Mouse (Mus musculus) testis, postnatal 14 days (tissue): ENCODE data around the gene Padi1.

Experiments
- DNase-seq: peaks from one replicate; pipeline ENCODE4 v3.0.0; 2021; ENCODE audit warnings: low spot score

The Padi1 gene

DNA sequence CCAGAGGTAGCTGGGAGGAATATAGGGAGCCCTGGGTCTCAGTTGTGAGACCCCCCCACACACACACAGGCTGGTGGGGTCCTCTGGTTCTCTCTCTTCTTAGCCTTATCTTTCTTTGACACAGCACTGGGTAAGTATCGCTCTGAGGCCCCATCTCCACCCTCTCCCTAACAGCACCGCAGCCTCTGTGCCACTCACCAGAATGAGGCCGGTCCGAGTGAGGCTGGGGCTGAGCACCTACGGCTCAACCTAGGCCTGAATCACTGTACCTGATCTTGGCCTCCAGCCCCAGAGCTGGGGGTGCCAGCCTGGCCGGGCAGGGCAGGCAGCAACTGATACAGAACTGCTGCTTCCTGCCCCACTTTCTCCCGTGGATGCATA is 15.2 kb upstream of the Padi1 start:
- DNase-seq = no peak

DNA sequence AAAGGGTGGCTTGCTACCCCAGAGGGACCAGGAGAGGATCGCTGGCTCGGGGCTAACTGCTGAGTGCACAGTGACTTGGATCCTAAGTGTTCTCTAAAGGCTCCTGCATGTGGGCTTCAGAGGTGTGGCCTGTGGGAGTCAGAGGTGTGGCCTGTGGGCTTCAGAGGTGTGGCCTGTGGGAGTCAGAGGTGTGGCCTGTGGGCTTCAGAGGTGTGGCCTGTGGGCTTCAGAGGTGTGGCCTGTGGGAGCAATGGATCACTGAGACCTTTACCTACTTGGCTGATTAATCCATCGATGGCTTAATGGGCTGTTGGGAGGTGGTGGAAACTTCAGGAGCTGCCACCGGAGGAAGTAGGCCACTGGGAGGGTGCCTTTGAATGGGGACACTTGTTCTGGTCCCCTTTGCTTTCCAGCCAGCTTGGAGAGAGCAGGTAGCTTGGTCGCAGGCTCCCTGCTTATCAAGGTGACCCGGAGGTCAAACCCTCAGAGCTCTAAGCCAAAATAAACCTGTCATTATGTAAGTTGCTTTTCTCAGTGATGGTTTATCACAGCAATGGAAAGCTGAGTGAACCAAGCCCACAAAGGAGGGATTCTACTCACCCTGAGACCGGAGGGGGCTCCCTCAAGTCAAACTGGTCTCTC is 14.7 kb upstream of the Padi1 start:
- no peak for DNase-seq

DNA sequence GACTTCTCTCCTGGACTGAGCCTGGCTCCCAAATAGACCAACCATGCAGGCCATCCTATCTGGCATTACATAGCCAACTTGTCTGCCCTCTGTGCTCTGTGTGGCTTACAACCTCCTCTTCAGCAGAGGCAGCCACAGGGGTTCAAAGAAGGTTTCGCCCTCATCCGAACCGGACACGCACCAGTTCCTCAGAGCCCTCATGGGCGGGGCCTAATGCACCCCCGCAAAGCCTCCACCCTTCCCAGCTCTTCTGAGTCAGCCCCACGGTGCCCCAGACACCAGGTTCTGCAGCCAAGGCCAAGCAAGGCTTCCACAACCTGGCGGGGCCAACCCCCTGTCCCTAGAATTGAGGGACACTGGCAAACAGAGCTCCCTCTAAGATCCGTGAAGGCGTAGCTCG is 13.7 kb upstream of the Padi1 start:
- no peak for DNase-seq

DNA sequence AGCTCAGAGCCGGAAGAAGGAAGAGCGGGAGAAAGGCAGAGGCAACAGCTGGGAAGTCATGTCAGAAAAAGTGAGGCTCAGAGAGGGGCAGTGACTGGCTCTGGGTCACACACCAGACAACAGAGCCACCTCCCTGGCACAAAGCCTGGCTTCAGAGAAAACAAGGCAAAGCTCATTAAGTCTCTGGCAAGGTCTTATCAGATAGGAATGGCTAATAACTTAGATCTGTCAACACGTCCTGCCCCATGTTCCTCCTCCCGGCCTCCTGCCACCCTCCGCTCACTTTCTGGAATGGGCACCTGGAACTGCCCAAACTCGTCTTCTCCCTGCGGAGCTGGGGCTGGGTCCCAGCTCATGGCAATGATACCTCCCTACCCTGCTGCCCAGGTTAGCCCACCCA is 12.2 kb upstream of the Padi1 start:
- DNase-seq = no peak

DNA sequence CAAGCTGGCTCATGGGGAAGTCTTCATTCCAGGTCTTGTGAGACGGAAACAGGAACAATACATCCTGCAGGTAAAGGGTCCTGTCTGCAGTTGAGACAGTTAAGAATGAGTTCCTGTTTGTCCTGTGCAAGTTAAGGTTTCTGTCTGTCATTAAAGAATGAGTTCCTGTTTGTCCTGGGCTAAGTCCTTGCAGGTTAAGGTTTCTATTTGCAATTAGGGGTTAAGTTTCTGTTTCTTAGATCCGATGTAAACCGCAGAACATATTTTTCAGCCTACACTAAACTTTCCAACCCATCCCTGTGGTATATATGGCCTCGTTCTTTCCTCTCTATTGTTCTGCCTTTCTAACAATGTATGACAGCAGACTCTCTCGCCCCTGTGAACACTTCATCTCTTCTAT is 11.5 kb upstream of the Padi1 start:
- DNase-seq = no peak

DNA sequence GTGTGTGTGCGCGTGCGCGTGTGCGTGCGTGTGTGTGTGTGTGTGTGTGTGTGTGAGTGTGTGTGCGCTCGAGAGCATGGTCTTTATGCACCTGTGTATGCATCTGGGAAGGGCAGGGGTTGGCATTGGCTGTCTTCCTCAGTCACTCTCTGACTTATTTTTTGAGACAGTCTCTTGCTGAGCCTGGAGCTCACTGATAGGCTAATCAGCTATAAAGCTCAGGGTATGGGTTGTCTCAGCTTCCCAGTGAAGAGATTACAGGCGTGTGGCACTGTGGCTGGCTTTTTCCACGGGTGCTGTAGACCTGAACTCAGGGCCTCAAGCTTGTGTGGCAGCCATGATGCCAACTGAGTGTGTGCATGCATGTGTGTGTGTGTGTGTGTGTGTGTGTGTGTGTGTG is 9.6 kb upstream of the Padi1 start:
- no peak for DNase-seq

DNA sequence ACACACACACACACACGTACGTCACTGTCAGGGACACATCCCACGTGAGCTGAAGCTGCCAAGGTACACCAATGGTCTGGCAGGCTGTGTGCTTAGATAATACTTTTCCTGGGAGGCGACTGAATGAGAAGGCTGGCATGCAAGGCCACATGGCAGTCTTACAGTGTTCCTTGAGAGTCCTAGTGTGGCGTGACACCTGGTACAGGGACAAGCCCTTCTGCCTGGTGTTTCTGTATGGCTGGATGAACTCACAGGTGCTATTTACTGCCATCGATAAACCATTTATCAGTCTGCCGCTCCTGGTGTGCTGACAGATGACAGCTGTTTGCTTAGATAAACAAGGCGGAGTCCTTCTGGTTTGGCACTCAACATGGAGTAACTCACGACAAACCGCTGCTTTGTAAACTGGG is 8.9 kb upstream of the Padi1 start:
- DNase-seq = no peak

DNA sequence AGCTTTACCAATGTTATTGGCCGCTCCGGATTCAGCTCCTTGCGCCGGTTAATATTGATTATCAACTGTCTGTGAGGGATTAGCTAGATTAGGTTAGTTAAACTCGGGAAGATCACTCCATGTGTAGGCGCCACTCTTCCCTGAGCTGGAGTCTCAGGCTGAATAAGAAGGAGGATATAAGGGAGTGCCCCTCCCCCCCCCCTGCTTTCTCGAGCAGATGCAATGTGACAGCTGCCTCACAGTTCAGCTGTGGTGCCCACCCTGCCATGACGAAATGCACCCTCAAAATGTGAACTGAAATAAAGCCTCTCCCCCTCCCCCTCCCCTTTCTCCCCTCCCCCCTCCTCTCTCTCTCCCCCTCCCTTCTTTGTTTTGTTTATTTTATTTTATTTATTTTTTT is 8.0 kb upstream of the Padi1 start:
- no peak for DNase-seq

DNA sequence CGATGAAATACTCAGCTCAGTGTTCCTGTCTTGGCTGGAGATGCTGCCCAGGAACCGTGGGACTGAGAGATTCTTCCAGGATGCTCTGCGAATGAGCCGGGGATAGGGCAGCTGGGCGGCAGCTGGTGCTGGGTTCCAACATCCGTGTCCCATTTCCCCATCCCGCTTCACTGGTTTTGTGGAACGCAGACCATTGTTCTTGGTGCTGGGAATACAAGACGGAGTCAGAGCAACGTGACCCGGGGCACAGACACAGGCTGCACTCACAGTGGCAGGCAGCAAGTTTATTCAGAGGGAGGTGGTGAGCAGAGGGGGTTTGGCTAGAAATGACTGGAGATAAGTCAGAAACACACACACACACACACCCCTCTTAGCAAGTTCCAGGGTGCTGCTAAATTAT is 3.7 kb upstream of the Padi1 start:
- DNase-seq = no peak

DNA sequence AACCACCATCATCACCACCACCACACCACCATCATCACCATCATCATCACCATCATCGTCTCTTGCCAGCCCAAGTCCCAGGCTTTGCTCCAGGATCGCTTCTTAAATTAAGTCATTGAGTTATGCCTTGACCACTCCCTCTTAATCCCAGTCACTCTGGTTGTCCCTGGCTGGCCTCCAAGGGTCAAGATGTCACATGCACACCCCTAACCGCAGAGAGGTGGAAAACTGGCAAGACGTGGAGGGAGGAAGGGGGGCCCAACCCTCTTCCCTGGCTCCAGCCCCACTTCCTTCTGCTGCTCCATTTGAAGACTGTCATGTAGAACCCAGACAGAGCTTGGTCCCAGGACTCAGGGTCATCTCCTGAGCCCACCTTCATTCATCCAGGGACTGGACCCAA is 587 bp downstream of the Padi1 start:
- DNase-seq = no peak

DNA sequence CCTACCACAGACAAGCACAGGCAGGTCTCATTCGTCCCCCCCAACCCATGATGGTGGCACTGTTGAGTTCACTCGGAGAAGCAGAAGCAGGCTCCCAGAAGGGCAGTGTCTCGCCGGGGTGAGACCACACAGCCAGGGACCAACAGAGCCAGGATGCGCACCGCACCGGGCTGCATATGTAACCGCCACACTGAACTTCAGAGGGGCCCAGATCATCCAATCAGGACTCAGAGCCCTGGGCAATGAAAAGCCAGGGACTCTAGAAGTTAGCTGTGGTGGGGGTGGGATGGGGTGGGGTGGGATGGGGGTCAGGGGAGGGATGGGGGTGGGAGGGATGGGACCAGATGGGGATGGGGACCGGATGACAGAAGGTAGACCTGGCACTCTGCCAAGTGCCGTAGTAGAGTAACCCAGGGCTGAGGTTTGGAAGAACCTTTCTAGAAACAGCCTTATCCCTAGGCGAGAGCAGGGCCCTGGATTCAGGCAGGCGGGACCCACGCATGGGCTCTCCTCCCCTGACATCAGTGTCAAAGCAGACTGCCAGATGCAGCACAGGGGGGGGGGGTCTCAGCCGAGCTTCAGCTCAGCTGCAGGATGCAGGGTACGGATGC is 1.8 kb downstream of the Padi1 start:
- DNase-seq = no peak

DNA sequence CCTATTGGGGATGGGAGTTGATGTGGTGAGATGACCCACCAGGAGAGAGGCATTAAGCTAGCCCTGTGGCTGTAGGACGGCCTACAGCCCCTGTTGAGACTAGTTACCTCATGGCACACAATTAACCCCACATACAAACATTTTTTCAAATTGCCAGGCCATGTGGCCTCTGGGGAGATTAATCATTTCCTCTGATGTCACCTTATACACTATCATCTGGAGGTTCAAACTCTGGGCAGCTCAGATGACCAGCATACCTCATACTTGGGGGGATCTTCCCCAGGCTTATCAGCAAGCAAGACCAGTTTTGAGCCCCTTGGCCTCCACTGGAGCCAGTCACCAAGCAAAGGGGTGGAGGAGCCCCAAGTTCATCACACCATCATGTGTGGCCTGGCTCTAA is 2.7 kb downstream of the Padi1 start:
- no peak for DNase-seq

DNA sequence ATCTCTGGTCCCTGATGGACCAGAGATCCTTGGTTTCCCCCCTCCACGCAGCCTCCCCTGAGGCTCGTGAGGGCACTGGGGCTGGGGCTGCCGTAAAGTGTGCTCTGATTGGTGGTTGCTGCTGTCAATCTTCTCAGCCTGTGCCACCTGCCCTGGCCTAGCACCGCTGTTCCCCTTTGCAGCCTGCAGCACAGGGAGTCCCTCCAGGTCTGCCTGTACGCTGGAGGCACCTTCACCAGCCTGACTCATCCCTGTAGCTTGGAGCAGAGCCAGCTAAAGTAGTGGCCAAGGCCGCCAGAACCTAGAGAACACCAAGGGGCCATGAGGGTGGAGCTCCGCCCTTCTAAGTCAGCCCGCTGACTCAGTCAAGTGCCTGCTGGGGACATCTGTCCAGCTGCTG is 7.7 kb downstream of the Padi1 start:
- DNase-seq = peak; percentile 79

DNA sequence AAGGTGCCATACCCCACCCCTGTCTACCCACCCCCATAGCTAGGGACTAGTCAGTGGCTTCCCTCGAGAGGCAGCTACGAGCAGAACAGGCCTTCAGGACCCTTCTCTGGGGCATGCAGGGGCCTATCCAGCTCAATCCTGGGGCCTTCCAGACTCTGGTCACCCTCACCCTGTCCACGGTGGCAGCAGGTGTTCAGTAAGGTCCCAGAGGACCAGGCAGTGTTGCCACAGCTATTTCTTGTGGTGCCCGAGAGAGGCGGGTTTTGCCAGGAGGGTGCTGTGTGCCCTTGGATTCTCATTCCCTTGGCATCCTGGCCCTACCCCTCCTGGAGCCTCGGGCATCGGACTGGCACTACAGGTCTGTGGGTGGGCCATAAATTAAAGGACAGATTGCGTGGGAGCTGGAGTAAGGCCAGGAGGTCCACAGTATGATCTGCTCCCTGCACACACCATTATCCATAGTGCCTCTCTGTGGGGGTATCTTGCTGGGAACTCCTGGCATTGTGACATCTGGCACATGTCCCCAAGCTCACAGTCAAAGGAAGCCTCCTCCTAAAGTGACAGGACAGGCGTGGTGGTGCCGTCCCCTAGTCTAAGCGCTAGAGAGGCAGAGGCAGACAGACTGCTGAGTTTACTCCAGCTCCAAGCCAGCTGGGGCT is 9.2 kb downstream of the Padi1 start:
- peak; percentile 48 for DNase-seq

DNA sequence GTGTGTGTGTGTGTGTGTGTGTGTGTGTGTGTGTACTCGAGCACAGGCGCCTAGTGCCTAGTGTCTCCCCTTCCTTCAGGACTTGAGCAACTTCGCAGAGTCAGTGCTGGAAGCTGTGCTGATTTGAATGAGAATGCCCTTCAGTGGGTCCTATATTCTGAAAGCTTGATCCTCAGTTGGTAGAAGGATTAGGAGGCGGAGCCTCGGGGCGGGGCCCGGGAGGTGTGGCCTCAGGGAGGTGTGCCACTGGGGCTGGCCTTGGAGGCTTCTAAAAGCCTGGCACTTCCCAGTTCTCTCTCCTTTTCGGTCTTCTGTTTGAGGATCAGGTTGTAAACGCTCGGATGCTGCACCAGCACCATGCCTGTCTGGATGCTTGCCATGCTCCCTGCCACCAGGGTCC is 9.9 kb downstream of the Padi1 start:
- DNase-seq = no peak

DNA sequence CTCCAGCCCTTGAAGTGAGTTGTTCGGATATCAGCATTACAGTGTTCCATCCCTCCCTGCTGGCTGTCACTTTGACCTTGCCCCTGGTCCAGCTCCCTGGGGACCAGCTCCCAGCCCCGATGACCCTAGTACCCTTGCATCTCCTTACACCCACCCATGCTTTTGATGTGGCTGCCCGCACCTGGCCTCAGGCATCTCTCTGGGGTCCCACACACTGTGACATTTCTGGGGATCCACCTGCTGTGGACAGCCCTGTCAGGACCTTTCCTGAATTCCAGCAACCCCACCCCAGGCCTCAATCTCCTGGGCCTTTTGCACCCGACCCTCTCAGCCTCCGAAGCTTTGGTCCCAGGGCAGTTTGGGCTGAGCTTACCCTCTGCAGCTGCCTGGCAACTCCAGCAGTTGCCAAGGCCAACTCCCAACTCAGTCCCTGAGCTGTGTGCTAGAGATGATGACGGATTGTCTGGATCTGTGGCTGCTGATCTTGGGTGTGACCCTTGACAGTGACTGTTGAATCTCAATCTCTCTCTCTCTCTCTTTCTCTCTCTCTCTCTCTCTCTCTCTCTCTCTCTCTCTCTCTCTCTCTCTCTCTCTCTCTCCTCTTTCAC is 11.1 kb downstream of the Padi1 start:
- no peak for DNase-seq

DNA sequence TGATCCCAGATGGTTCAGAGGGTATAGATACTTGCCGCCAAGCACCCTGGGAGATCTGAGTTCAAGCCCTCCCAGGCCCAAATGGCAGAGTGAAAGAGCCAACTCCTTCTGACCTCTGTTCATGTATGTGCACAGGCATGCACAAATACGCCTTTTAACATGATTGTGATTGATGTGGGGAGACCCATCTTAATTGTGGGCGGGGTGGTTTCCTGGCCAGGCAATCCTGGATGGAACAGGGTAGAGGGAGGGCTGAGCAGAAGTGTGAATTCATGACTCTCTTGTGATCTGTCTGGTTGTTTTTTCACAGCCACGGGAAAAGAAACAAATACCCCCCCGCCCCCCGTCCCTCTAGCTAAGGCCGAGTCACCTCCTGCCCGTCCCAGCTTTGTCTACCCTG is 12.8 kb downstream of the Padi1 start:
- DNase-seq = no peak

DNA sequence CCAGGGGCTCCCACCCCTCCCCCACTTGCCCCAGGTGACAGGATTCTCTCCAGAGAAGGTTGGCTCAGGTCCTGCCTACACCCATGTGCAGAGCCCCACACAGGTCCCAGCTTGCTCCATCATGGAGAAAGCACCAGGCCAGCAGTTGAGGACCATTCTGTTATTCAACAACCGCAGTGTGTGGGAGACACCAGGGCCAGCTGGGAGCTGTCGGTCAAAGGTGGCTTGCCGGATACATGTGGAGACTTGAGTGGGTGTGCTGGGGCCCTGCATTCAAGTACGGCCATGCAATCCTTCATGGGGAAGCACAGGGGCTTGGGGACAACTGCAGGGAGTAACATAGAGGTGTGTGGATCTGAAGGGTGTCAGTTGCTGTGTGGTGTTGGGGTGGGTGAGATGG is 13.8 kb downstream of the Padi1 start:
- DNase-seq = no peak

DNA sequence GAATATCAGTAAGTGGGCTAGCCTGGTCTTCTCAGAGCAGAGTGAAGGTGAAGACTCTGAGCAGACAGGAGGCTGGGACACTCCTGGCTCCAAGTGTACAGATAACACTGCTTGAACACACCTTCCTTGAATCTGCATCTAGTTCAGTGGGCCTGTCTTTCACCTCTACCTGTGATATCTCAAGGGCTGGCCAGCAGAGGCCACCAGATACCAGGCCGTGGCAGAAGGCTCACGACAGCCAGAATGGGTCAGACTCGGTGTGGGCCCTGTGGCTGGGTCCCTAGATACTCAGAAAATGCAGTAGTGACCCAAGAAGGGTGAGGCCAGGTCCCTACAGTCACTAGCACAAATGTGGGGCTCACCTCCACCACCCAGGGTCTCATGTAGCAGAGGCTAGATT is 18.3 kb downstream of the Padi1 start:
- DNase-seq = no peak

DNA sequence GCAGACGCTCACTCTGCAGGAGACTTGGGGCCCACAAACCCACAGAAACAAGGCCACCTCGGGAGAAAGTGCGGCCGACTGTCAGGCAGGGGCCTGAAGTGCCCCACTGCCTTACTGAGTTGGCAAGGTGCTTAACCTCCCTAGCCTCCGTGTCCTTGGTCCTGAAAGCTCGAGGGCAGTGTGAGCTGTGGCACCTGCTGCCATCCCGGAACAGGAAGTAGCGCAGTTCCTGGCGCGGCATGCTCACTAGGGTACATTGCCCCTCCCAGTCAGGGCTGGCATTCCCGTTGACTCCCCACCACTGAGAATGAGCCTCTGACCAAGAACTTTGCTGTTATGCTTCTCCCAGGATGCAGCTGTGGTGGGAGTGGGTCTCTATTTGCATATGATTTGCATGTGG is 19.6 kb downstream of the Padi1 start:
- no peak for DNase-seq

DNA sequence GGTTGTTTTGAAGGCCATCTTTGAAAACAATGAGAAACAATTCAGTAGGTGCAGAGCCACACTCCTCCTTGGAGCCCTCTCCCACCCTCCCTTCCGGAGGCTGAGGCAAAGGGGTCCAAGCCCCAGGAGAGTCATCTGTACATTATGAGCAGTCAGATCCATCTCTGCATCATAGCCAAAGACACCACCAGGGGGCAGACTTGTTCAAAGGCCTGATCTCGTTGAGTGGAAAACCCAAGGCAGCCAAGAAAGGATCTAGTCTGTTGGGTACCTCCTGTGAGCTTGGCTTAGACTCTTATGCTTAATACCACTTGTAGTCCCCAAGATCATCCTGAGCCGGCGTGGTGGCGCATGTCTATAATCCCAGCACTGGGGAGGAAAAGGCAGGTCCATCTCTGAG is 23.6 kb downstream of the Padi1 start:
- no peak for DNase-seq

DNA sequence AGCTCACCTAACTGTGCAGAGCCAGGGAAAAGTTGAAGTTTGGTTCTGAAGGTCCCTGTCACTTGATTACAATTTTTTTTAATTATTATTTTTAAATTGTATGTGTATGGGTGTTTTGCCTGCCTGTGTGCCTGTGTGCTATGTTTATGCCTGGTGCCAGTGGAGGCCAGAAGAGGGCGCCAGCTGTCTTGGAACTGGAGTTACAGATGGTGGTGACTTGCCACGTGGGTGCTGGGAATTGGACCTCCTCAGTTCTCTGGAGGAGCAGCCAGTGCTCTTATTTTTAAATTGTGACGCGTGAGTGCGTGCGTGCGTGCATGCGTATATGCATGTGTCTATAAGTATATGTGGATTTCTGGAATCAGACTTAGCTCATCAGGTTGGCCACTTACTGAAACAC is 28.2 kb downstream of the Padi1 start:
- DNase-seq = no peak
